In the genomic region with DNA sequence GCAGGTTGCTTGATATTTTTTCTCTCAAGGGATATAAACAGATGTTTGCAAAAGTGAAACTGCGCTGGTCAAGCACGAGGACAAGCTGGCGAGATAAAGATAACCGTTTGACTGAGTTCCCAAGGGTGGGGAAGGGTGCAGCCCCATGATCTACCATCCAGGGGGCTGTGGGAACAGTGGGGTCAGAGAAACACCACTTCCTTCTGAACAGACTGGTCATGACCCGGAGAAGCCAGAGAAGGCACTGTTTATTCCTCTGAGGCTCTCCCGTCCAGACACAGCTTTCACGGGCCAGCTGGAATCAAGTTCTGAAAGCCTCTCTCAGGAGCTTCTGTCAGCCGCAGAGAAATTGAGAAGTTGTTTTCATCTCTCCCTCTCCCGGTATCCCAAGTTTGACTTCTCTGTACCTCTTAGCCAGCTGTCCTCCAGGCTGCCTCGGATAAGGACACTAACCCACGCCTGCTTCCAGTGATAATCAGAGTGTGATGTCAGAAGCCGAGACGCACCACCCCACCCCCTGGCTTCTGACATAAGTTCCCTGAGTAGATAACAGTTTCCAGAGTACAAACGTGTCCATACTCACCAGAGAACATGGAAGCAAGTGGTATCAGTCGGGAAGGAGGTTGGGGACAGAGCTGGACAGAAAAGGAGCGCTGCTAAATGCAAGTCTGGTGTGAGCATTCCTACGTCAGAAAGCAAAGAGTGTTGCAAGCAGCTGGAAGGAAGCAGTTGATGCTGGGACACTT, we compare ENCODE assay signal across 7 mouse cellular contexts. TPM values are rescaled to one million over a fixed set of nuclear protein-coding genes. Genes with fewer than 3 reads are reported as not detected.
DNase-seq lines count a peak whose midpoint lies in the region; ATAC-seq and TF ChIP-seq lines count a peak whose summit lies in the region.

A gene (minus strand): TSS at position 722 of the 746 bp plus-strand sequence.

- 0 out of 2 replicates have a peak within 1 kb of the TSS, but pooled peaks have one; percentile 6 for H3K9ac ChIP-seq in hindbrain, embryonic 16.5 days (ENCODE audit: low read depth, low read length)
- H3K9ac ChIP-seq in liver, embryonic 13.5 days = peak within 1 kb of the TSS; percentile 88

- H3K79me2 ChIP-seq in myocyte (ENCODE audit: control insufficient read depth, insufficient read depth) = no peaks in the 10 kb centered on the region

- ATAC-seq in hindbrain, embryonic 16.5 days = no peak
- peak; percentile 97 for ATAC-seq in liver, embryonic 13.5 days (ENCODE audit: low read depth)

- H3K4me1 ChIP-seq in brown adipose tissue, adult 24 weeks (ENCODE audit: control insufficient read depth, insufficient read depth, insufficient read length, low read length) = peaks cover 4% of the 10 kb centered on the region
- H3K4me1 ChIP-seq in hindbrain, embryonic 16.5 days (ENCODE audit: control insufficient read depth, insufficient read depth, low read depth, low read length) = no peaks in the 10 kb centered on the region
- H3K4me1 ChIP-seq in liver, embryonic 13.5 days (replicated peaks) = peaks cover 62% of the 10 kb centered on the region

- peak within 1 kb of the TSS; percentile 73 for H3K27ac ChIP-seq in brown adipose tissue, adult 24 weeks (replicated peaks; ENCODE audit: low read depth, low read length)
- H3K27ac ChIP-seq in hindbrain, embryonic 16.5 days (ENCODE audit: low read depth, low read length) = no peak within 1 kb of the TSS
- H3K27ac ChIP-seq in liver, embryonic 13.5 days = peak within 1 kb of the TSS; percentile 100

- peak within 1 kb of the TSS; percentile 73 for H3K4me3 ChIP-seq in brown adipose tissue, adult 24 weeks (ENCODE audit: insufficient read depth, low read depth, low read length)
- peak within 1 kb of the TSS; percentile 19 for H3K4me3 ChIP-seq in hindbrain, embryonic 16.5 days (ENCODE audit: low read length)
- peak within 1 kb of the TSS; percentile 82 for H3K4me3 ChIP-seq in liver, embryonic 13.5 days (replicated peaks)
- H3K4me3 ChIP-seq in myocyte = peak within 1 kb of the TSS; percentile 32

- H3K4me2 ChIP-seq in hindbrain, embryonic 16.5 days (ENCODE audit: low read length) = peak within 1 kb of the TSS; percentile 46
- peak within 1 kb of the TSS; percentile 80 for H3K4me2 ChIP-seq in liver, embryonic 13.5 days
- peak within 1 kb of the TSS; percentile 91 for H3K4me2 ChIP-seq in myocyte (ENCODE audit: low read depth)

- 64% methylated on average over 17 of the region's 17 CpGs for WGBS in hindbrain, embryonic 16.5 days
- 3% methylated on average over 17 of the region's 17 CpGs for WGBS in liver, embryonic 13.5 days (ENCODE audit: insufficient replicate concordance)

- TF ChIP-seq POLR2A in myocyte (IDR thresholded peaks at IDR 0.05; ENCODE audit: insufficient read length, low read depth) = no peak

- no peaks in the 10 kb centered on the region for H3K36me3 ChIP-seq in hindbrain, embryonic 16.5 days (ENCODE audit: control insufficient read depth, insufficient read depth, low read length)
- H3K36me3 ChIP-seq in liver, embryonic 13.5 days = peaks cover 32% of the 10 kb centered on the region
- H3K36me3 ChIP-seq in myocyte (ENCODE audit: control insufficient read depth, insufficient read depth) = no peaks in the 10 kb centered on the region

- peak; percentile 21 for DNase-seq in MN1 (ENCODE audit: low spot score)
- peak; percentile 16 to 22 for DNase-seq in gastrocnemius, adult 8-10 months (ENCODE audit: low spot score in 2 of 2)
- DNase-seq in liver, embryonic 13.5 days = peak; percentile 89
- no peak for DNase-seq in layer of hippocampus, postnatal 25 days (ENCODE audit: extremely low spot score in 1 of 2, low spot score in 1 of 2)

- no peaks in the 10 kb centered on the region for H3K9me3 ChIP-seq in hindbrain, embryonic 16.5 days (ENCODE audit: control insufficient read depth, low read length)
- H3K9me3 ChIP-seq in liver, embryonic 13.5 days (replicated peaks) = no peaks in the 10 kb centered on the region

- H3ac ChIP-seq in myocyte (ENCODE audit: control insufficient read depth, insufficient read length) = no peak within 1 kb of the TSS

- no peaks in the 10 kb centered on the region for H3K27me3 ChIP-seq in hindbrain, embryonic 16.5 days (replicated peaks; ENCODE audit: control insufficient read depth, insufficient read depth, low read length)
- 0 out of 2 replicates have a peak, but pooled peaks cover 5% of the 10 kb centered on the region for H3K27me3 ChIP-seq in liver, embryonic 13.5 days
- peaks cover 20% of the 10 kb centered on the region for H3K27me3 ChIP-seq in myocyte (ENCODE audit: control insufficient read depth, insufficient read depth, insufficient read length)

TF ChIP-seq in myocyte, 11 proteins besides CTCF, POLR2A, EP300 and RAD21:
- no peak for TF ChIP-seq MAX (IDR thresholded peaks at IDR 0.05; ENCODE audit: low read depth)
- no peak for TF ChIP-seq MYOD1 (IDR thresholded peaks at IDR 0.05; ENCODE audit: control insufficient read depth in 1 of 3, insufficient read length in 2 of 3, low read depth in 2 of 3)
- no peak for TF ChIP-seq SRF (IDR thresholded peaks at IDR 0.05; ENCODE audit: control insufficient read depth, insufficient read length, low read depth)
- TF ChIP-seq TCF12 (IDR thresholded peaks at IDR 0.05; ENCODE audit: insufficient read depth, poor library complexity, severe bottlenecking) = no peak
- no peak for TF ChIP-seq TCF3 (IDR thresholded peaks at IDR 0.05; ENCODE audit: insufficient read length, low read depth)
- no peak for TF ChIP-seq REST (IDR thresholded peaks at IDR 0.05; ENCODE audit: insufficient read depth, insufficient read length)
- TF ChIP-seq CEBPB (IDR thresholded peaks at IDR 0.05; ENCODE audit: insufficient read depth, poor library complexity, severe bottlenecking) = no peak
- TF ChIP-seq POLR2AphosphoS2 (IDR thresholded peaks at IDR 0.05; ENCODE audit: insufficient read length, low read depth) = no peak
- TF ChIP-seq MYOG (IDR thresholded peaks at IDR 0.05; ENCODE audit: control insufficient read depth in 1 of 3, insufficient read depth in 1 of 3, insufficient read length in 2 of 3, low read depth in 2 of 3) = no peak
- no peak for TF ChIP-seq E2F4 (IDR thresholded peaks at IDR 0.05; ENCODE audit: insufficient read depth)
- no peak for TF ChIP-seq USF1 (IDR thresholded peaks at IDR 0.05; ENCODE audit: low read depth)
TF ChIP-seq in myocyte: peak in this region for 0.

RNA-seq across cellular contexts. Expression of the gene that starts here (rescaled TPM):
- polyA plus RNA-seq in brown adipose tissue, adult 24 weeks (2012; ENCODE audit: insufficient read depth, insufficient read length, missing spikeins) = 1.3 and 1.6 TPM in 2 replicates
- total RNA-seq in gastrocnemius, adult 8-10 months (2022) = 10 to 100 TPM in 1 of 4 experiments, 1 to 10 TPM in 3; 4.4 to 10.9 (median 5.2) TPM
- 0.86 and 1.2 TPM in 2 replicates for polyA plus RNA-seq in hindbrain, embryonic 16.5 days (2015; fragmentation: Nextera tagmentation; extraction: Ambion mirVana)
- polyA plus RNA-seq in liver, embryonic 13.5 days (2015; fragmentation: Nextera tagmentation; extraction: Ambion mirVana) = 12.6 and 16.5 TPM in 2 replicates
- 0.12 TPM for polyA plus RNA-seq in myocyte (2012; fragmentation: generic; extraction: Trizol)
- 1 to 10 TPM in 1 of 2 experiments, under 1 TPM in 1; 0.89 to 1.0 TPM for total RNA-seq in layer of hippocampus, postnatal 25 days (2021)

Comparison
In these comparisons a context has a peak if more than half of its experiments do, and no peak if none do; other contexts are left out.
1. DNase-seq: peak in MN1 (single experiment), gastrocnemius, adult 8-10 months (2 of 2) and liver, embryonic 13.5 days (single experiment); none in layer of hippocampus, postnatal 25 days (0 of 2).
2. H3K4me3 ChIP-seq: peak in every context shown above with its lines; median percentile 82 in liver, embryonic 13.5 days; 73 in brown adipose tissue, adult 24 weeks; 32 in myocyte; 19 in hindbrain, embryonic 16.5 days.
3. Peak in every context shown above with its lines, with median percentiles within 50 percentile points of each other: H3K4me2 ChIP-seq.